Mouse (Mus musculus): ENCODE measurements around the gene Rasgrf1.

The Rasgrf1 gene

GRCm38 (mm10) chr9:89909131-89910010, at the start of gene Rasgrf1:
Gene Rasgrf1 (plus strand): TSS chr9:89909908.
- DNase-seq = peak; percentile 58 to 60

GRCm38 (mm10) chr9:89860145-89860544, 49.6 kb upstream of the Rasgrf1 start:
- DNase-seq = no peak

GRCm38 (mm10) chr9:89860584-89860983, 49.1 kb upstream of the Rasgrf1 start:
- no peak for DNase-seq

GRCm38 (mm10) chr9:89867141-89867540, 42.6 kb upstream of the Rasgrf1 start:
- no peak for DNase-seq

- no peak for DNase-seq
Measured at GRCm38 (mm10) chr9:89868093-89868729, 41.5 kb upstream of the Rasgrf1 start.

GRCm38 (mm10) chr9:89869594-89869993, 40.1 kb upstream of the Rasgrf1 start:
- DNase-seq = no peak

- DNase-seq = no peak
Measured at GRCm38 (mm10) chr9:89870531-89871150, 39.1 kb upstream of the Rasgrf1 start.

- no peak for DNase-seq
Measured at GRCm38 (mm10) chr9:89872137-89872536, 37.6 kb upstream of the Rasgrf1 start.

GRCm38 (mm10) chr9:89874434-89874833, 35.3 kb upstream of the Rasgrf1 start:
- DNase-seq = no peak

GRCm38 (mm10) chr9:89875551-89875950, 34.2 kb upstream of the Rasgrf1 start:
- no peak for DNase-seq

GRCm38 (mm10) chr9:89878471-89879020, 31.2 kb upstream of the Rasgrf1 start:
- DNase-seq = no peak

- DNase-seq = no peak
Measured at GRCm38 (mm10) chr9:89879574-89879973, 30.1 kb upstream of the Rasgrf1 start.

- DNase-seq = no peak
Measured at GRCm38 (mm10) chr9:89881552-89881951, 28.2 kb upstream of the Rasgrf1 start.

GRCm38 (mm10) chr9:89882583-89882982, 27.1 kb upstream of the Rasgrf1 start:
- DNase-seq = no peak

- peak; percentile 70 to 77 for DNase-seq
Measured at GRCm38 (mm10) chr9:89885701-89886218, 23.9 kb upstream of the Rasgrf1 start.

GRCm38 (mm10) chr9:89891534-89892293, 18.0 kb upstream of the Rasgrf1 start:
- no peak for DNase-seq

GRCm38 (mm10) chr9:89892540-89893188, 17.0 kb upstream of the Rasgrf1 start:
- DNase-seq = no peak

GRCm38 (mm10) chr9:89900111-89900824, 9.4 kb upstream of the Rasgrf1 start:
- DNase-seq = no peak

- DNase-seq = no peak
Measured at GRCm38 (mm10) chr9:89901184-89901583, 8.5 kb upstream of the Rasgrf1 start.

- DNase-seq = no peak
Measured at GRCm38 (mm10) chr9:89902813-89903212, 6.9 kb upstream of the Rasgrf1 start.

GRCm38 (mm10) chr9:89906645-89907044, 3.1 kb upstream of the Rasgrf1 start:
- no peak for DNase-seq

Measured in cerebellum, postnatal 36 days (tissue).